Mouse (Mus musculus) forebrain, postnatal 0 days (tissue): ENCODE measurements around the gene Scarb2. TPM values are rescaled to one million over a fixed set of nuclear protein-coding genes. Genes with fewer than 3 reads are reported as not detected.

Source experiments
- ATAC-seq: fragments of 200-750 bp; cut with Nextera tagmentation; 2 replicates; pipeline ENCODE4 v1.8.0; 2017; ENCODE audit warnings: mild to moderate bottlenecking, moderate library complexity
- DNase-seq: peaks from one replicate; pipeline ENCODE4 v3.0.0-alpha.2; 2015
- H3K27ac ChIP-seq: fragments of 300-500 bp; sonication (generic); 2 replicates; pipeline ENCODE4 v1.5.1; 2014; ENCODE audit warnings: low read depth, mild to moderate bottlenecking, antibody characterized with exemption, low read length, moderate library complexity, mixed read lengths
- H3K27me3 ChIP-seq: fragments of 300-500 bp; sonication (generic); 2 replicates; pipeline ENCODE4 v1.6.1; 2014; ENCODE audit warnings: mild to moderate bottlenecking, low read length, mixed read lengths; ENCODE audit not compliant: insufficient read depth
- H3K36me3 ChIP-seq: fragments of 300-500 bp; sonication (generic); 2 replicates; pipeline ENCODE4 v1.6.1; 2014; ENCODE audit warnings: mild to moderate bottlenecking, moderate library complexity; ENCODE audit not compliant: insufficient read depth
- H3K4me1 ChIP-seq: fragments of 300-500 bp; sonication (generic); 2 replicates; pipeline ENCODE4 v1.6.1; 2014; ENCODE audit warnings: antibody characterized with exemption; ENCODE audit not compliant: insufficient read depth
- H3K4me2 ChIP-seq: fragments of 300-500 bp; sonication (generic); 2 replicates; pipeline ENCODE4 v1.6.1; 2014; ENCODE audit warnings: low read depth, mild to moderate bottlenecking, moderate library complexity
- H3K4me3 ChIP-seq: fragments of 300-500 bp; sonication (generic); 2 replicates; pipeline ENCODE4 v1.5.1; 2014; ENCODE audit warnings: low read depth, low read length, mixed read lengths
- H3K9ac ChIP-seq: fragments of 300-500 bp; sonication (generic); 2 replicates; pipeline ENCODE4 v1.6.1; 2014; ENCODE audit warnings: mild to moderate bottlenecking
- H3K9me3 ChIP-seq: fragments of 300-500 bp; sonication (generic); 2 replicates; pipeline ENCODE4 v1.6.1; 2016; ENCODE audit warnings: low read length
- CTCF ChIP-seq: sonication (generic); IDR thresholded peaks from 2 replicates; pipeline ENCODE4 v1.5.1; 2016; ENCODE audit warnings: antibody characterized with exemption, control low read depth, low read depth
- WGBS: fragments of 180-500 bp; shearing (Covaris S2); extraction: QIAGEN DNeasy Blood & Tissue Kit; methylation state at CpG from one replicate; pipeline ENCODE4 v1.1.7; 2014; 5-methylcytosine and 5-hydroxymethylcytosine counted together
- microRNA-seq, 2 experiments: library from miRNA; unstranded; fragments of <30 nt; microRNA quantifications; one replicate each; pipeline ENCODE4; 2016
- polyA plus RNA-seq: library from polyadenylated mRNA; unstranded; fragments of >200 nt; fragmentation: Nextera tagmentation; extraction: Ambion mirVana; gene quantifications from 2 replicates; pipeline ENCODE4 v1.2.1, GENCODE M21; 2015
- total RNA-seq: library from RNA; depleted of rRNA; stranded (reverse); fragments of >200 nt; gene quantifications from 2 replicates; pipeline ENCODE4 v1.2.3, GENCODE M21; 2014; rRNA removed

Gene Scarb2
- total and polyA plus RNA-seq, 2 experiments from 2014 or later: 23.1 to 149 TPM

- H3K4me3 ChIP-seq: no peak overlapping the region
- 54% methylated on average over 10 of the region's 10 CpGs for WGBS
Observed at GRCm38 (mm10) chr5:92393863-92394262, 112.8 kb downstream of the Scarb2 start.

DNA sequence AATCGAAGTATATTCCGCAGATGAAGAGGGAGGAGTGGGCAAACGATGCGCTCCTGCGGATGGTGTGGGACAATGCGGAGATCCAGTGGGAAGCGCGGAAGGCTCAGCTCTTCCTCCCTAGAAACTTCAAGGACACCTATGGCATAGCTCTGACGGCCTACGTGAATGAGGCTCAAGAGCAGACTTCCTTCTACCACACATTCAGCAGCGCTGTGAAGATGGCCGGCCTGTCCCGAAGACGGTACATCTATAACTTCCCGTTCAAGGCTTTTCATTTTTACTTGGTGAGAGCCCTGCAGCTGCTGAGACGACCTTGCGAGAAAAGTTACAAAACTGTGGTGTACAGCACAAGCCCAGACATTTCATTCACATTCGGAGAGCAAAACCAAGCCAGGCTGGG lies 114.1 kb downstream of the Scarb2 start:
- H3K27me3 ChIP-seq: peaks cover 4% of the 10 kb centered on the region; the same call in 1 of the 2 replicates
- ATAC-seq (no peak), DNase-seq (no peak)
- H3K4me3 ChIP-seq: peak overlapping the region; percentile 4; the same call in 1 of the 2 replicates
- H3K27ac ChIP-seq: no peak overlapping the region
- H3K9me3 ChIP-seq: no peaks in the 10 kb centered on the region
- 47% methylated on average over 18 of the region's 18 CpGs for WGBS
- H3K36me3 ChIP-seq: no peaks in the 10 kb centered on the region
- no peak for TF ChIP-seq CTCF
- no peak overlapping the region for H3K9ac ChIP-seq
- H3K4me2 ChIP-seq: peak overlapping the region; percentile 28; the same call in 1 of the 2 replicates
- no peaks in the 10 kb centered on the region for H3K4me1 ChIP-seq

More at GRCm38 (mm10) chr5:92393863-92394262, 112.8 kb downstream of the Scarb2 start:
- no peak overlapping the region for H3K27ac ChIP-seq
- no peak for DNase-seq
- H3K9ac ChIP-seq: no peak overlapping the region
- H3K27me3 ChIP-seq: peaks cover 4% of the 10 kb centered on the region; the same call in 1 of the 2 replicates
- H3K9me3 ChIP-seq: no peaks in the 10 kb centered on the region
- H3K4me2 ChIP-seq: no peak overlapping the region
- ATAC-seq: no peak
- no peaks in the 10 kb centered on the region for H3K4me1 ChIP-seq
- no peaks in the 10 kb centered on the region for H3K36me3 ChIP-seq
- no peak for TF ChIP-seq CTCF

Small RNA genes lying within 50 kb of the gene (microRNA-seq; reads per million reads assigned to microRNA genes)
- 0 reads per million in 2 experiments for gene Mir6415

Other genes with a start within 250 kb of the Scarb2 start
- gene Naaa, start 228.7 kb downstream of the Scarb2 start, total RNA-seq: 22.5 and 33.1 TPM in 2 replicates
- 15.4 and 23.6 TPM in 2 replicates for gene Naaa, start 228.7 kb downstream of the Scarb2 start, polyA plus RNA-seq
- gene Sdad1, start 196.4 kb downstream of the Scarb2 start, total RNA-seq: 22.5 and 32.0 TPM in 2 replicates
- gene Sdad1, start 196.4 kb downstream of the Scarb2 start, polyA plus RNA-seq: 21.6 and 27.9 TPM in 2 replicates
- gene Cxcl9, start 178.8 kb downstream of the Scarb2 start, total RNA-seq: not detected in 2 replicates
- not detected in 2 replicates for gene Cxcl9, start 178.8 kb downstream of the Scarb2 start, polyA plus RNA-seq
- gene Art3, start 175.0 kb downstream of the Scarb2 start, total RNA-seq: 3.0 and 3.5 TPM in 2 replicates
- 8.0 and 9.4 TPM in 2 replicates for gene Art3, start 175.0 kb downstream of the Scarb2 start, polyA plus RNA-seq
- gene Cxcl10, start 157.9 kb downstream of the Scarb2 start, total RNA-seq: 0.38 and 0.86 TPM in 2 replicates
- 0.28 and 0.55 TPM in 2 replicates for gene Cxcl10, start 157.9 kb downstream of the Scarb2 start, polyA plus RNA-seq
- 80.1 and 94.5 TPM in 2 replicates for gene Nup54, start 71.6 kb downstream of the Scarb2 start, total RNA-seq
- gene Nup54, start 71.6 kb downstream of the Scarb2 start, polyA plus RNA-seq: 35.1 and 43.7 TPM in 2 replicates
- 0.81 and 1.8 TPM in 2 replicates for gene Fam47e, start 48.2 kb upstream of the Scarb2 start, total RNA-seq
- 2.0 and 3.1 TPM in 2 replicates for gene Fam47e, start 48.2 kb upstream of the Scarb2 start, polyA plus RNA-seq
- 2.0 and 3.5 TPM in 2 replicates for gene Stbd1, start 96.2 kb upstream of the Scarb2 start, total RNA-seq
- 3.5 and 3.6 TPM in 2 replicates for gene Stbd1, start 96.2 kb upstream of the Scarb2 start, polyA plus RNA-seq
- 0.62 and 1.3 TPM in 2 replicates for gene Ccdc158, start 168.4 kb upstream of the Scarb2 start, total RNA-seq
- gene Ccdc158, start 168.4 kb upstream of the Scarb2 start, polyA plus RNA-seq: 0.29 and 0.39 TPM in 2 replicates
- 2.6 and 5.8 TPM in 2 replicates for gene Shroom3, start 176.6 kb upstream of the Scarb2 start, total RNA-seq
- gene Shroom3, start 176.6 kb upstream of the Scarb2 start, polyA plus RNA-seq: 0.24 and 0.91 TPM in 2 replicates